31 mouse cellular contexts compared by ENCODE assay signal in genomic region chr14:8365833-8366232, GRCm38 (mm10). TPM values are rescaled to one million over a fixed set of nuclear protein-coding genes. Genes with fewer than 3 reads are reported as not detected.
DNase-seq lines count a peak whose midpoint lies in the region; ATAC-seq and TF ChIP-seq lines count a peak whose summit lies in the region.
"Had no signal": no experiment of that assay in that cellular context is flagged by ENCODE, and none has a peak within 500 bp of the region (broad histone marks: within the 10 kb centered on the region; RNA-seq: fewer than 3 reads in every experiment).

No protein-coding gene starts in this region.

- no peak overlapping the region for H3K9ac ChIP-seq in hindbrain, postnatal 0 days (replicated peaks; ENCODE audit: low read length)
- H3K9ac ChIP-seq in intestine, embryonic 15.5 days, result no peak overlapping the region
- H3K9ac ChIP-seq in stomach, postnatal 0 days (ENCODE audit: low read length), result no peak overlapping the region
- H3K9ac ChIP-seq: embryonic facial prominence, embryonic 13.5 days; forebrain, embryonic 12.5 days; heart, embryonic 13.5 days; hindbrain, embryonic 12.5 days had no signal

- TF ChIP-seq CTCF in hindbrain, postnatal 0 days (IDR thresholded peaks at IDR 0.05; ENCODE audit: low read depth), result no peak
- no peak for TF ChIP-seq CTCF in small intestine, adult 2 months (IDR thresholded peaks at IDR 0.05; ENCODE audit: extremely low read depth, insufficient read length, insufficient replicate concordance, low read depth, low read length)
- TF ChIP-seq CTCF in stomach, postnatal 0 days (IDR thresholded peaks at IDR 0.05; ENCODE audit: low read depth), result no peak

- H3K4me2 ChIP-seq in hindbrain, postnatal 0 days (ENCODE audit: low read depth, low read length), result no peak overlapping the region
- no peak overlapping the region for H3K4me2 ChIP-seq in intestine, embryonic 15.5 days (replicated peaks)
- H3K4me2 ChIP-seq in stomach, postnatal 0 days (replicated peaks; ENCODE audit: low read depth), result no peak overlapping the region
- H3K4me2 ChIP-seq: embryonic facial prominence, embryonic 13.5 days; forebrain, embryonic 12.5 days; heart, embryonic 13.5 days; hindbrain, embryonic 12.5 days had no signal

- H3K9me3 ChIP-seq in hindbrain, embryonic 10.5 days, result no peaks in the 10 kb centered on the region
- no peaks in the 10 kb centered on the region for H3K9me3 ChIP-seq in hindbrain, postnatal 0 days (ENCODE audit: low read length)
- H3K9me3 ChIP-seq in intestine, embryonic 15.5 days, result no peaks in the 10 kb centered on the region
- no peaks in the 10 kb centered on the region for H3K9me3 ChIP-seq in stomach, postnatal 0 days (ENCODE audit: control insufficient read depth, low read length)
- H3K9me3 ChIP-seq: embryonic facial prominence, embryonic 10.5 days; embryonic facial prominence, embryonic 13.5 days; forebrain, embryonic 12.5 days; heart, embryonic 10.5 days; heart, embryonic 13.5 days; hindbrain, embryonic 12.5 days had no signal

- 74% methylated on average over 6 of the region's 6 CpGs for WGBS in hindbrain, embryonic 10.5 days
- 75% methylated on average over 6 of the region's 6 CpGs for WGBS in hindbrain, postnatal 0 days
- WGBS in intestine, embryonic 15.5 days, result 62% methylated on average over 6 of the region's 6 CpGs
- WGBS in small intestine, adult 2 months, result 30% methylated on average over 6 of the region's 6 CpGs
- WGBS in stomach, postnatal 0 days, result 48% methylated on average over 6 of the region's 6 CpGs

- peak overlapping the region; percentile 12; the same call in 1 of the 2 replicates for H3K27ac ChIP-seq in hindbrain, embryonic 10.5 days
- H3K27ac ChIP-seq in hindbrain, postnatal 0 days, result no peak overlapping the region
- no peak overlapping the region for H3K27ac ChIP-seq in intestine, embryonic 15.5 days
- peak overlapping the region; percentile 92 for H3K27ac ChIP-seq in small intestine, adult 2 months (ENCODE audit: insufficient read depth, low read depth, low read length)
- H3K27ac ChIP-seq in stomach, postnatal 0 days (replicated peaks), result peak overlapping the region; percentile 45; the same call in 1 of the 2 replicates
- H3K27ac ChIP-seq: embryonic facial prominence, embryonic 10.5 days; embryonic facial prominence, embryonic 13.5 days; forebrain, embryonic 12.5 days; heart, adult 2 months; heart, embryonic 10.5 days; heart, embryonic 13.5 days; hindbrain, embryonic 12.5 days had no signal

- H3K4me1 ChIP-seq in hindbrain, embryonic 10.5 days (replicated peaks), result peaks cover 46% of the 10 kb centered on the region
- peaks cover 10% of the 10 kb centered on the region; the same call in 1 of the 2 replicates for H3K4me1 ChIP-seq in hindbrain, postnatal 0 days (ENCODE audit: insufficient read depth, low read length)
- no peaks in the 10 kb centered on the region for H3K4me1 ChIP-seq in intestine, embryonic 15.5 days (replicated peaks)
- H3K4me1 ChIP-seq in small intestine, adult 2 months (ENCODE audit: control insufficient read depth, insufficient read depth, insufficient read length, low read length), result peaks cover 45% of the 10 kb centered on the region
- no peaks in the 10 kb centered on the region for H3K4me1 ChIP-seq in stomach, postnatal 0 days (replicated peaks; ENCODE audit: control insufficient read depth, insufficient read depth)

- no peak for ATAC-seq in hindbrain, postnatal 0 days
- ATAC-seq in intestine, embryonic 15.5 days, result peak; percentile 65
- peak; percentile 58 for ATAC-seq in stomach, postnatal 0 days (ENCODE audit: low FRiP score, low TSS enrichment)
- ATAC-seq: activated CD4-positive, CD25-positive, alpha-beta regulatory T cell, adult 4 months; forebrain, embryonic 16.5 days had no signal

- H3K36me3 ChIP-seq in hindbrain, embryonic 10.5 days, result no peaks in the 10 kb centered on the region
- H3K36me3 ChIP-seq in hindbrain, postnatal 0 days (ENCODE audit: insufficient read depth, low read length), result no peaks in the 10 kb centered on the region
- H3K36me3 ChIP-seq in intestine, embryonic 15.5 days, result no peaks in the 10 kb centered on the region
- peaks cover 20% of the 10 kb centered on the region for H3K36me3 ChIP-seq in small intestine, adult 2 months (ENCODE audit: control insufficient read depth, insufficient read depth, low read length)
- no peaks in the 10 kb centered on the region for H3K36me3 ChIP-seq in stomach, postnatal 0 days (ENCODE audit: control insufficient read depth, insufficient read depth, low read length)
- H3K36me3 ChIP-seq: embryonic facial prominence, embryonic 10.5 days; embryonic facial prominence, embryonic 13.5 days; forebrain, embryonic 12.5 days; heart, embryonic 10.5 days; heart, embryonic 13.5 days; hindbrain, embryonic 12.5 days had no signal

- no peak for TF ChIP-seq EP300 in stomach, postnatal 0 days (optimal IDR thresholded peaks at IDR 0.05)

- no peak overlapping the region for H3K4me3 ChIP-seq in hindbrain, embryonic 10.5 days
- H3K4me3 ChIP-seq in hindbrain, postnatal 0 days (ENCODE audit: low read length), result no peak overlapping the region
- no peak overlapping the region for H3K4me3 ChIP-seq in intestine, embryonic 15.5 days (replicated peaks)
- H3K4me3 ChIP-seq in small intestine, adult 2 months (ENCODE audit: low read depth, low read length), result no peak overlapping the region
- no peak overlapping the region for H3K4me3 ChIP-seq in stomach, postnatal 0 days (ENCODE audit: low read depth, low read length)
- H3K4me3 ChIP-seq: embryonic facial prominence, embryonic 10.5 days; embryonic facial prominence, embryonic 13.5 days; erythroblast, embryonic 14.5 days; forebrain, embryonic 12.5 days; heart, adult 2 months; heart, embryonic 10.5 days; heart, embryonic 13.5 days; hindbrain, embryonic 12.5 days had no signal

- no peak for TF ChIP-seq POLR2A in small intestine, adult 2 months (IDR thresholded peaks at IDR 0.05; ENCODE audit: low read depth, low read length)

- H3K27me3 ChIP-seq in hindbrain, embryonic 10.5 days (ENCODE audit: insufficient read depth, poor library complexity, severe bottlenecking), result no peaks in the 10 kb centered on the region
- H3K27me3 ChIP-seq in hindbrain, postnatal 0 days (ENCODE audit: insufficient read depth, low read length), result no peaks in the 10 kb centered on the region
- H3K27me3 ChIP-seq in intestine, embryonic 15.5 days (replicated peaks), result no peaks in the 10 kb centered on the region
- H3K27me3 ChIP-seq in small intestine, adult 2 months (ENCODE audit: control insufficient read depth, insufficient read depth, low read length), result no peaks in the 10 kb centered on the region
- no peaks in the 10 kb centered on the region for H3K27me3 ChIP-seq in stomach, postnatal 0 days (ENCODE audit: control insufficient read depth, insufficient read depth, low read length)
- H3K27me3 ChIP-seq: embryonic facial prominence, embryonic 13.5 days; forebrain, embryonic 12.5 days; heart, embryonic 13.5 days; hindbrain, embryonic 12.5 days had no signal

- no peak for DNase-seq in hindbrain, embryonic 10.5 days (ENCODE audit: low spot score)
- DNase-seq in hindbrain, postnatal 0 days (ENCODE audit: low spot score), result no peak
- DNase-seq in stomach, postnatal 0 days (ENCODE audit: low spot score), result peak; percentile 70
- no peak for DNase-seq in liver
- DNase-seq in spleen, adult 18-20 months, result no peak
- DNase-seq: adrenal gland, adult 8-10 months; adrenal gland, postnatal 25 days; cerebellum, adult 11-12 months; cerebellum, adult 8-10 months; cerebellum, postnatal 10 days; cerebellum, postnatal 36 days; embryo, embryonic 11 days; gastrocnemius, postnatal 10 days; gastrocnemius, postnatal 36 days; heart, adult 2 months; heart, postnatal 14 days; heart, postnatal 4 days had no signal

RNA-seq across cellular contexts. Expression of gene Oit1, which starts 12.7 kb away (rescaled TPM):
- polyA plus RNA-seq in hindbrain, embryonic 10.5 days (2016; fragmentation: Nextera tagmentation; extraction: Ambion mirVana), result 0.21 TPM in 1 of 2 replicates, not detected in the other
- not detected in 2 replicates for total RNA-seq in hindbrain, postnatal 0 days (2014; rRNA removed)
- 0.15 TPM in 1 of 2 replicates, not detected in the other for polyA plus RNA-seq in hindbrain, postnatal 0 days (2015; fragmentation: Nextera tagmentation; extraction: Ambion mirVana)
- polyA plus RNA-seq in intestine, embryonic 15.5 days (2015; fragmentation: Nextera tagmentation; extraction: Ambion mirVana), result 8.5 and 15.2 TPM in 2 replicates
- polyA plus RNA-seq in small intestine, adult 2 months (2012; rRNA removed), result 26.8 and 100 TPM in 2 replicates
- polyA plus RNA-seq in stomach, postnatal 0 days (2015; fragmentation: Nextera tagmentation; extraction: Ambion mirVana), result 57.9 and 66.2 TPM in 2 replicates
- total RNA-seq: adrenal gland, adult 8-10 months; adrenal gland, postnatal 25 days; gastrocnemius, adult 18-20 months; gastrocnemius, postnatal 10 days; gastrocnemius, postnatal 36 days; granulocyte monocyte progenitor cell, adult 5-6 weeks; heart, adult 2 months; heart, postnatal 14 days; heart, postnatal 4 days had no signal
- polyA plus RNA-seq: activated CD4-positive, CD25-positive, alpha-beta regulatory T cell, adult 4 months; cortical plate, adult 2 months; erythroblast, embryonic 14.5 days; forebrain, embryonic 12.5 days; forebrain, embryonic 16.5 days; heart, embryonic 10.5 days; heart, embryonic 13.5 days; hindbrain, embryonic 12.5 days had no signal

RNA-seq across cellular contexts. Expression of gene Fam107a, which starts 48.0 kb away (rescaled TPM):
- 0.24 and 0.78 TPM in 2 replicates for polyA plus RNA-seq in hindbrain, embryonic 10.5 days (2016; fragmentation: Nextera tagmentation; extraction: Ambion mirVana)
- total RNA-seq in hindbrain, postnatal 0 days (2014; rRNA removed), result 8.8 and 11.4 TPM in 2 replicates
- 0.80 and 0.83 TPM in 2 replicates for polyA plus RNA-seq in hindbrain, postnatal 0 days (2015; fragmentation: Nextera tagmentation; extraction: Ambion mirVana)
- 0.43 and 0.44 TPM in 2 replicates for polyA plus RNA-seq in intestine, embryonic 15.5 days (2015; fragmentation: Nextera tagmentation; extraction: Ambion mirVana)
- polyA plus RNA-seq in small intestine, adult 2 months (2012; rRNA removed), result 0.16 and 0.25 TPM in 2 replicates
- polyA plus RNA-seq in stomach, postnatal 0 days (2015; fragmentation: Nextera tagmentation; extraction: Ambion mirVana), result 0.31 and 0.36 TPM in 2 replicates
- total RNA-seq: granulocyte monocyte progenitor cell, adult 5-6 weeks had no signal
- polyA plus RNA-seq: activated CD4-positive, CD25-positive, alpha-beta regulatory T cell, adult 4 months; erythroblast, embryonic 14.5 days had no signal

Comparison
In these comparisons a context has a peak if more than half of its experiments do, and no peak if none do; other contexts are left out.
1. H3K27ac ChIP-seq: peak in hindbrain, embryonic 10.5 days (single experiment), small intestine, adult 2 months (single experiment) and stomach, postnatal 0 days (single experiment); none in hindbrain, postnatal 0 days (single experiment) and intestine, embryonic 15.5 days (single experiment).